Mouse (Mus musculus) olfactory bulb, adult 2 months (tissue): ENCODE data around the gene 1700003F12Rik.

Source experiments
- CTCF ChIP-seq: fragments of 200-500 bp; IDR thresholded peaks from 2 replicates; pipeline ENCODE4 v1.5.1; 2012; ENCODE audit warnings: low read depth, mild to moderate bottlenecking, low read length, moderate library complexity; ENCODE audit not compliant: insufficient read depth
- POLR2A ChIP-seq: fragments of 200-500 bp; IDR thresholded peaks from 2 replicates; pipeline ENCODE4 v1.6.1; 2012; ENCODE audit warnings: mild to moderate bottlenecking, low read depth, low read length, moderate library complexity; ENCODE audit not compliant: insufficient read depth

DNA sequence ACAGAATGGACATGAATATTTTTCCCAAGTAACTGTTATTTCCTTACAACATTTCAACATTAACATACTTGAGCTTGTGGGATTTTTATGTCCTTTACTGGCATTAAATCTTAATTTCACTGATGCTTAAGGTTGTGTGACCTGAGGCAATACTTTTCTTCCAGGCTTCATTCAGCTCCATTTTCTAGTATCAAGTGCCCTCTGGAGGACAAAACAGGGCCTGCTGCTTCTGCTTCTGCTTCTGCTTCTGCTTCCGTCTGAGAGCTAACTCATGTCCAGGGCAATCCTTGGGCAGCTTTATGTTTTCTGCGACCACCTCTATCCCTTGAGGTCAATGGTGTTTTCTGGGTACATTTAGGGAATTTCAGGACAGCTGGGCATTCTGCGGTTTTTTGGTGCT lies 7.2 kb upstream of the 1700003F12Rik start:
- TF ChIP-seq CTCF (no peak), POLR2A (no peak)
